Mouse (Mus musculus): ENCODE measurements around the gene Fahd1.
A peak's percentile ranks its signal among the peaks of the same experiment; 100 is the strongest.

Fahd1 gene

DNA sequence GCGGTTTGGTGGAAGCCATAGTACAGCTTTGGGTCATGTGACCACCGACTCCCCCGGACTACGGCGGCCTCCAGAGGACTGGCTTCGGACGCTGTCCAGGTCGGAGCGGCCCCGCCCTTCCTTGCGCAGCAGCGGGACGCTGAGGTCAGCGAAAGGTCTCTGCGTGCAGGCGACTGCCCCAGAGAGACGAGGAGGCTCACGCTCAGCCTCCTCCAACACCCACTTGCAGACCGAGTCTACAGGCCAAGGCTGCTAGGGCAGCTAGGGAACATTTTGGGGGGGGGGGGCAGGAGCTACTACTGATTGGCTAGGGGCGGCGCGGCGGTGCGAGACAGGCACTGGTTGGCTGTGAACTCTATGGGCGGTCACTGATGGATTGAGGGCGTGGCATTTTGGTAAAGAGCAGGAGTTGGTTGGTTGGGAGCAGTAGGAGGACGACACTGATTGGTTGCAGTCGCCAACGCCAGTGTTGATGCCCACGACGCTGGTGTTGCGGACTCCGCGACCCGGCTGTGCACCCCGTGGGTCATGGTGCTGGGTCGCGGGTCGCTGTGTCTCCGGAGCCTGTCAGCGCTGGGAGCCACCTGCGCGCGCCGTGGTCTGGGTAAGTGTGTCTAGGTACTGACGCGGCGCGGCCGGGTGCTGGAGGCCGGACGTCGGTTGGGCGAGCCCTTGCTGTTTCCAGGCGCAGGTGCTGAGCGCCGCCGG, at the start of gene Fahd1:
Fahd1 (minus strand) TSS at position 300 of the 708 bp plus-strand sequence.
- peak; percentile 99 for DNase-seq (ENCODE audit: low spot score)

DNA sequence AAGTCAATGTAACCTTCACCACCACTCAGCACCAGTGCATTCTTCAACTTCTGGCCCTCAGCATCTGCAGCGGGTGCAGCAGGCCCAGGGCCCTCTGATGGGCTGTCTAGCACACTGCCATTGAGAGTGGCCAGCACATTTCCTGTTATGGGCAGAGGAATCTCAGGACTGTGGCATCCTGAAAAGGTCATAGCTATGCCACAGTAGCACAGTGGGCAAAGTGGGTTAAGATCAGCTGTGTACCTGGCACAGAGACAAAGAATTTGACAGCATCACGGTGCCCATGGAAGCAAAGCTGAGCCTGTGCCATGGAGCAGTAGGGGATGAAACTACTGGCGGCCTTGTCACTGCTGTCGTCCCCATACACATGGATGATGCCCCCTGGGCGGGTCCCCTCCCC, 49.0 kb upstream of the Fahd1 start:
- no peak for DNase-seq (ENCODE audit: low spot score)

- no peak for DNase-seq (ENCODE audit: low spot score)
Measured at GRCm38 (mm10) chr17:24898041-24898854, 48.1 kb upstream of the Fahd1 start.

DNA sequence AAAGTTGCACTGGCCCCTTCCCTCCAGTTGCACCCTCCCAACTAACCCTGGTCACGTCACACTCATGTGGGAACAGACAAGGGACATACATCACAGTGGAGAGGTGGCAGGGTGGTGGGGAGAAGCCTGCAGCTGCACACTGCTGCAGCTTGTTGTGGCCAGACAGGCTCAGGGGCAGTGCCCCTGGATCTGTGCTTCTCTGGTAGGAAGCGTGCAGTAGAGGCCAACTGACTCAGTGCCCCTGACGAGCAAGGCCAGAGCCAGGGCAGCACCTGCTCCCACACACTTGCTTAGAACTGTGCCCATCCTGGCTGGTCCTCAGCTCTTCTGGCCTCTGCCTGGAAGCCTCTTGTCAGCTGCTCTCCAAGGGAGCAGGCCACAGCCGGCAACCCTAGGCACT, 47.4 kb upstream of the Fahd1 start:
- DNase-seq (ENCODE audit: low spot score), result no peak

GRCm38 (mm10) chr17:24896993-24897269, 46.8 kb upstream of the Fahd1 start:
- no peak for DNase-seq (ENCODE audit: low spot score)

DNA sequence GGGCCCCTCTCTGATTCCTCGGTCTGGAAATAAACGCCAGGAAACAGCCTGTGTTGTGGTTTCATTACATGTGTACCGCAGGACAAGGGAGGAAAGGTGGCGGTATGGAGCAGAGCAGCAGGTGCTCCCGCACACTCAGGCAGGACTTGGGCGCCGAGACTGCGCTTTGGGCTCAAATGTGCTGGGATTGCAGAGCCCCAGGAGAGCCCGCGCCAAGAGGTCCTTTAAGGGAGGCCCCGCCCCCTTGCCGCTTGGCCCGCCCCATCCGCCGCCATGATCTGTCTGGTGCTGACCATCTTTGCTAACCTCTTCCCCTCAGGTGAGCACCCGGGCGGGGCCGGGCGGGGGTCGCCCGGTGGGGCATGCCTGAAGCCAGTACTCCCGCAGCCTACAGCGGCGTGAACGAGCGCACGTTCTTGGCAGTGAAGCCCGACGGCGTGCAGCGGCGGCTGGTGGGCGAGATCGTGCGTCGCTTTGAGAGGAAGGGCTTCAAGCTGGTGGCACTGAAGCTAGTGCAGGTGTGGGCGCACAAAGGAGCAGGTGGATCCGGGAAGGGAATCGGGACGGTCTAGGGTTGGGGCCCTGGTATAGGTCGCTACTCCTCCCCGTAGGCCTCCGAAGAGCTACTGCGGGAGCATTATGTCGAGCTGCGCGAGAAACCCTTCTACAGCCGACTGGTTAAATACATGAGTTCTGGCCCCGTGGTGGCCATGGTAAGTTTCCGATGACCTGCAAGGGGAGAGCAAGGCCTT, 46.3 kb upstream of the Fahd1 start, which contains the start of gene Nme3:
Nme3 (plus strand) TSS at position 260 of the 752 bp plus-strand sequence.
- peak; percentile 84 for DNase-seq (ENCODE audit: low spot score)

GRCm38 (mm10) chr17:24895571-24896240, 45.5 kb upstream of the Fahd1 start:
- DNase-seq (ENCODE audit: low spot score), result peak; percentile 8

DNA sequence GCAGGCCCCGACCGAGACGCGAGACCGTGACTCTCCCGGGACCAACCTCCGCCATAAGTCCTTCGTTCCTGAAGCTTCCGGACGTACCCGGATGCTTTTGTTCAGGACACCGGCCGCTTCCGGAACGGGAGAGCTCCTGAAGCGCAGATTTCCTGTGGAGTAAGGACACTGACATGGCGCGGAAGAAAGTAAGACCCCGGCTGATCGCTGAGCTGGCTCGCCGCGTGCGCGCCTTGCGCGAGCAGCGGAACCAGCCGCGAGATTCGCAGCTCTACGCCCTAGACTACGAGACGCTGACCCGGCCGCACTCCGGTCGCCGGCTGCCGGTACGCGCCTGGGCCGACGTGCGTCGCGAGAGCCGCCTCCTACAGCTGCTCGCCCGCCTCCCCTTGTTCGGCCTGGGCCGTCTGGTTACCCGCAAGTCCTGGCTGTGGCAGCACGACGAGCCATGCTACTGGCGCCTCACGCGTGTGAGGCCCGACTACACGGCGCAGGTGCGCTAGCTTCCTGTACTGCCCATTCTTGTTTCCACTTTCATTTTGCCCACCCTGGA, 44.9 kb upstream of the Fahd1 start, which contains the start of the genes Eme2 and Mrps34:
Eme2 (minus strand) TSS at position 93 of the 553 bp plus-strand sequence.
Mrps34 (plus strand) TSS at position 122 of the 553 bp plus-strand sequence.
- DNase-seq (ENCODE audit: low spot score), result peak; percentile 94

GRCm38 (mm10) chr17:24894061-24894994, 44.2 kb upstream of the Fahd1 start:
- peak; percentile 16 for DNase-seq (ENCODE audit: low spot score)

GRCm38 (mm10) chr17:24893276-24893675, 43.1 kb upstream of the Fahd1 start:
- no peak for DNase-seq (ENCODE audit: low spot score)

GRCm38 (mm10) chr17:24892785-24893184, 42.6 kb upstream of the Fahd1 start:
- no peak for DNase-seq (ENCODE audit: low spot score)

GRCm38 (mm10) chr17:24891321-24891720, 41.2 kb upstream of the Fahd1 start:
- no peak for DNase-seq (ENCODE audit: low spot score)

DNA sequence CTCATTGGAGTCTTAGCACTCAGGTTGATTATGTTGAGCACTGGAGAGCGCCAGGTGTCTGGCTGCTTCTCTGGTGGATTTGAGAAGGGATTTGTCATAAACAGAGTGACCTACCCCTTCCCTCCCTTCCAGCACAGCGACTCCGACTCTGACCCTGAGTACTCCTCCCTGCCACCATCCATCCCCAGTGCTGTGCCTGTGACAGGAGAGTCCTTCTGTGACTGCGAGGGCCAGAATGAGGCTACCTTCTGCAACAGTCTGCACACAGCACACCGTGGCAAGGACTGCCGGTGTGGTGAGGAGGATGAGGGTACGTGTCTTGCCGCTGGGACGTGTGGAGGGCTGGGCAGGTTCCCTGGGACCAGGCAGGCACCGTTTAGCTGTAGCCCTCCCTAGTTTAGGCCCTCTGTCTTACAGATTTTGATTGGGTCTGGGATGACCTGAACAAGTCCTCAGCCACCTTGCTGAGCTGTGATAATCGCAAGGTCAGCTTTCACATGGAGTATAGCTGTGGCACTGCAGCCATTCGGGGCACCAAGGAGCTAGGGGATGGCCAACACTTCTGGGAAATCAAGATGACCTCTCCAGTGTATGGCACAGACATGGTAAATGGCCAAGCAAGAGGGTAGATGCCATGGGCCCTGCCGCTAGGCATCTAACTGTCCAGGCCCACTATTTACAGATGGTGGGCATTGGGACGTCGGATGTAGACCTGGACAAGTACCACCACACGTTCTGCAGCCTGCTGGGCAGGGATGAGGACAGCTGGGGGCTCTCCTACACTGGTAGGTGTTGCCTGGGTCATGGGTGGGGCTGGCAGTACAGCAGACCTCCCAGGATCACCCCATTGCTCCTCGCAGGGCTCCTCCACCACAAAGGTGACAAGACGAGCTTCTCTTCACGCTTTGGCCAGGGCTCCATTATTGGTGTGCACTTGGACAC, 40.3 kb upstream of the Fahd1 start:
- DNase-seq (ENCODE audit: low spot score), result no peak

GRCm38 (mm10) chr17:24888862-24889261, 38.7 kb upstream of the Fahd1 start:
- DNase-seq (ENCODE audit: low spot score), result no peak

- DNase-seq (ENCODE audit: low spot score), result peak; percentile 4
Measured at GRCm38 (mm10) chr17:24887291-24888080, 37.3 kb upstream of the Fahd1 start.

DNA sequence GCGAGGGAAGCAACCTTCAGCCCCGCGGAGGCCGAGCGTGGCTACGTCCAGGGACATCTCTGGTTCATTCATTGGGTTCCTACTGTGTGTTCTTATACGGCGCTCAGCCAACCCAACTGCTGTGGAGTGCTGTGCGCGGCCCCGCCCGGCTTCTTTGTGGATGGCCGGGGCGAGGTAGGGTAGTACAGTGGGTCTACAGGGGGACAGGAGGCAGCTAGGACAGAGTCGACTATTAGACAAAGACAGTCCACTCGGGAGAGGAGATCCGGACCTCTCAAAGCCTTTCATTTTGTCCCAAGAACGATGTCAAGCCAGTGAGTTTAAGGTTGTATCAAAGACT, 36.7 kb upstream of the Fahd1 start:
- no peak for DNase-seq (ENCODE audit: low spot score)

- DNase-seq (ENCODE audit: low spot score), result peak; percentile 99
Measured at GRCm38 (mm10) chr17:24886134-24886931, 36.2 kb upstream of the Fahd1 start, which contains the start of the genes Nubp2 and Spsb3. Gene Nubp2 (minus strand): TSS chr17:24886349. Gene Spsb3 (plus strand): TSS chr17:24886643.

Data from embryo, embryonic 10.5 days (tissue).